Mouse (Mus musculus) bone marrow, adult 2 months (tissue): ENCODE results near the gene Abca9.

Source experiments
- CTCF ChIP-seq: fragments of 200-500 bp; IDR thresholded peaks from 2 replicates; pipeline ENCODE4 v1.5.1; 2011; ENCODE audit warnings: low read length, control low read depth; ENCODE audit not compliant: control insufficient read depth, insufficient read depth
- POLR2A ChIP-seq: fragments of 200-500 bp; IDR thresholded peaks from 2 replicates; pipeline ENCODE4 v1.6.1; 2011; ENCODE audit warnings: low read depth, mild to moderate bottlenecking, control low read depth, low read length, borderline replicate concordance; ENCODE audit not compliant: control insufficient read depth

DNA sequence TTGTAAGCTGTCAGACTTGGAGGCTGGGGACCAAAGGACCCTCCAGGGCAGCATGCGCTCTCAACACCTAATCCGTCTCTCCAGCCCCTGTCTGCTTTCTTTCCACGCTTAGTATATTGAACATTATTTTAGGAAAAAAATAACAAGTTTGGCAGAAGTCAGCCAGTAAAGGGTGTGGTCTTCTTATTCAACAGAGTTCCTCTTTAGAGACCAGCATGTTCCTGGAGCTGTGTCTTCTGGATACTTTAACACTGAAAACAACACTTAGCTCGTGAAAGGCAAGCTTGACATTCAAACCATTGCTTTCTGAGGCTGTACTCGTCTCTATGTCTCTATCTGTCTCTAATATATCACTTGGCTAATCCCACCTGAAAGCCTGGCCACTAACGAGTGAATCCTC is 10.9 kb downstream of the Abca9 start:
- TF ChIP-seq CTCF (no peak), POLR2A (no peak)
